Mouse (Mus musculus) right cerebral cortex, adult 2 months (tissue): ENCODE measurements around the gene Rapgef2.

Experiments used
- DNase-seq, 2 experiments: peaks; one replicate each; pipeline ENCODE4 v3.0.0; 2021 to 2022; ENCODE audit warnings: low spot score in 2 of 2

The Rapgef2 gene

GRCm38 (mm10) chr3:79283031-79283430, 3.3 kb downstream of the Rapgef2 start:
- DNase-seq: no peak

GRCm38 (mm10) chr3:79275856-79276645, 10.3 kb downstream of the Rapgef2 start:
- no peak for DNase-seq

GRCm38 (mm10) chr3:79273350-79273749, 13.0 kb downstream of the Rapgef2 start:
- DNase-seq: no peak

- DNase-seq: no peak
These were observed 13.4 kb downstream of the Rapgef2 start for GRCm38 (mm10) chr3:79272939-79273338.

- no peak for DNase-seq
These were observed 15.2 kb downstream of the Rapgef2 start for GRCm38 (mm10) chr3:79270980-79271555.

GRCm38 (mm10) chr3:79269872-79270271, 16.4 kb downstream of the Rapgef2 start:
- no peak for DNase-seq

- DNase-seq: no peak
These were observed 19.3 kb downstream of the Rapgef2 start for GRCm38 (mm10) chr3:79266976-79267375.

- DNase-seq: no peak
These were observed 24.5 kb downstream of the Rapgef2 start for GRCm38 (mm10) chr3:79261816-79262316.

- DNase-seq: no peak
These were observed 32.3 kb downstream of the Rapgef2 start for GRCm38 (mm10) chr3:79254023-79254422.

GRCm38 (mm10) chr3:79253416-79253815, 32.9 kb downstream of the Rapgef2 start:
- DNase-seq: no peak

- DNase-seq: no peak
These were observed 33.4 kb downstream of the Rapgef2 start for GRCm38 (mm10) chr3:79252921-79253394.

GRCm38 (mm10) chr3:79249955-79250354, 36.4 kb downstream of the Rapgef2 start:
- peak; percentile 86 to 93 for DNase-seq

GRCm38 (mm10) chr3:79248659-79249235, 37.6 kb downstream of the Rapgef2 start:
- DNase-seq: no peak

GRCm38 (mm10) chr3:79248208-79248607, 38.1 kb downstream of the Rapgef2 start:
- DNase-seq: no peak

- no peak for DNase-seq
These were observed 42.0 kb downstream of the Rapgef2 start for GRCm38 (mm10) chr3:79244347-79244746.

GRCm38 (mm10) chr3:79242922-79243705, 43.2 kb downstream of the Rapgef2 start:
- DNase-seq: no peak

GRCm38 (mm10) chr3:79242298-79242697, 44.0 kb downstream of the Rapgef2 start:
- no peak for DNase-seq

- DNase-seq: no peak
These were observed 47.3 kb downstream of the Rapgef2 start for GRCm38 (mm10) chr3:79239066-79239462.

- no peak for DNase-seq
These were observed 47.8 kb downstream of the Rapgef2 start for GRCm38 (mm10) chr3:79238456-79239065.

- no peak for DNase-seq
These were observed 48.5 kb downstream of the Rapgef2 start for GRCm38 (mm10) chr3:79237619-79238342.

- no peak for DNase-seq
These were observed 51.8 kb downstream of the Rapgef2 start for GRCm38 (mm10) chr3:79234485-79234884.
